Mouse (Mus musculus): ENCODE measurements at regions not wholly inside any gene's neighbourhood (a gene's known extent, or its start where the extent isn't known, plus 50 kb on each side); places are given as distances from the start of the nearest gene placed in this dataset.
A peak's percentile ranks its signal among the peaks of the same experiment; 100 is the strongest.

DNA sequence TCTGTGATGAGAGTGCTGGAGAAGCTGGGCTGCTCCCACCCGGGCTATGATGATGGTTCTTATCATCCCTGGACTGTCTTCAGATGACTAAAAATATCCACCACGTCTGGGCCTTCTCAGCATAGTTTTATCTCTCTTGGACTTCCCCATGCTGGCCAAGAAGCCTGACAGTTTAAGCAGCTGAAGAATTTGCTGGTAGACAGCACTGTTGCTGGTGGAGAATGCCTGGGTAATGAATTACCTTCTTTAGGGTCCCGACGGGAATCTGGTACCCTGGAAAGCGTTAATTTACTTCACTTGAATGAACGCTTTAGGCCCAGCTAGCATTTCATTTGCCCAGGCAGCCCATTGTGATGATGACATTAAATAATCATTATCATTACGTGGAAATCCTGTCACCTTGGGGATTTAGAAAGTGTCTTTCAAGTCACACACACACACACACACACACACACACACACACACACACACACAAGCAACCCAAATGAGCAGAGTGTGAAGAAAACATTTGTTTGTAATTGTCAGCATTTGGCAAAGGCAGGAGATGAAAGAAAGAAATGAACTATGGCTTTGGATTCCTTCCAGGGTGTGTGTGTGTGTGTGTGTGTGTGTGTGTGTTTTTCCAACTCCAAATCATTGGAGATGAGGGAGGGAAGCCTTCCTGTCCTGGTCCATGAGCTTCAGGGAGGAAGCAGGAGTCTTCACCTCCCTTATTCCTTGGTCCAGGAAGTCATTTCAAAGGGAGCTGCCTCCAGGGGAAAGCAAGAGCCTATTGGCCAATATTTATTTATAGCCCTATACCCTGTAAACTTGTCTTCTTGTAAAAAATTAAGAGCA, 117.3 kb upstream of the Slc30a5 start:
- Histone ChIP-seq H3K9me3 (ENCODE audit: low read length) (no peaks in the 10 kb centered on the region), H3K36me3 (ENCODE audit: insufficient read depth, low read length) (no peaks in the 10 kb centered on the region), H3K4me3 (ENCODE audit: low read depth, low read length) (no peak overlapping the region), H3K4me1 (ENCODE audit: insufficient read depth, low read length) (no peaks in the 10 kb centered on the region), H3K4me2 (ENCODE audit: low read depth, low read length, poor library complexity, severe bottlenecking) (no peak overlapping the region), H3K27ac (ENCODE audit: low read depth, low read length) (no peak overlapping the region), H3K27me3 (ENCODE audit: insufficient read depth, low read length) (no peaks in the 10 kb centered on the region), H3K9ac (replicated peaks; ENCODE audit: low read length, poor library complexity, severe bottlenecking) (no peak overlapping the region)
- TF ChIP-seq CTCF (IDR thresholded peaks at IDR 0.05) = no peak
- 39% methylated on average over 7 of the region's 7 CpGs for WGBS
- DNase-seq (ENCODE audit: low spot score) (peak; percentile 54), ATAC-seq (ENCODE audit: low FRiP score) (no peak)

GRCm38 (mm10) chr13:100943206-100943848, 110.1 kb upstream of the Slc30a5 start:
- Histone ChIP-seq H3K27me3 (ENCODE audit: insufficient read depth, low read length) (no peaks in the 10 kb centered on the region), H3K27ac (ENCODE audit: low read depth, low read length) (no peak overlapping the region), H3K4me3 (ENCODE audit: low read depth, low read length) (no peak overlapping the region), H3K9ac (replicated peaks; ENCODE audit: low read length, poor library complexity, severe bottlenecking) (no peak overlapping the region), H3K36me3 (ENCODE audit: insufficient read depth, low read length) (no peaks in the 10 kb centered on the region), H3K4me1 (ENCODE audit: insufficient read depth, low read length) (no peaks in the 10 kb centered on the region), H3K4me2 (ENCODE audit: low read depth, low read length, poor library complexity, severe bottlenecking) (no peak overlapping the region), H3K9me3 (ENCODE audit: low read length) (no peaks in the 10 kb centered on the region)
- ATAC-seq (ENCODE audit: low FRiP score) (no peak), DNase-seq (ENCODE audit: low spot score) (no peak)
- no peak for TF ChIP-seq CTCF (IDR thresholded peaks at IDR 0.05)
- WGBS = 39% methylated on average over 5 of the region's 5 CpGs

GRCm38 (mm10) chr13:100940791-100941190, 107.6 kb upstream of the Slc30a5 start:
- Histone ChIP-seq H3K4me1 (ENCODE audit: insufficient read depth, low read length) (no peaks in the 10 kb centered on the region), H3K4me3 (ENCODE audit: low read depth, low read length) (no peak overlapping the region), H3K9ac (replicated peaks; ENCODE audit: low read length, poor library complexity, severe bottlenecking) (no peak overlapping the region), H3K4me2 (ENCODE audit: low read depth, low read length, poor library complexity, severe bottlenecking) (no peak overlapping the region), H3K9me3 (ENCODE audit: low read length) (no peaks in the 10 kb centered on the region), H3K27me3 (ENCODE audit: insufficient read depth, low read length) (no peaks in the 10 kb centered on the region), H3K36me3 (ENCODE audit: insufficient read depth, low read length) (no peaks in the 10 kb centered on the region), H3K27ac (ENCODE audit: low read depth, low read length) (no peak overlapping the region)
- DNase-seq (ENCODE audit: low spot score) (no peak), ATAC-seq (ENCODE audit: low FRiP score) (no peak)
- WGBS = 83% methylated on average over 13 of the region's 13 CpGs
- peak; percentile 7; the same call in 1 of the 2 replicates for TF ChIP-seq CTCF (IDR thresholded peaks at IDR 0.05)

GRCm38 (mm10) chr13:100939677-100940076, 106.5 kb upstream of the Slc30a5 start:
- Histone ChIP-seq H3K4me1 (ENCODE audit: insufficient read depth, low read length) (no peaks in the 10 kb centered on the region), H3K27me3 (ENCODE audit: insufficient read depth, low read length) (no peaks in the 10 kb centered on the region), H3K4me2 (ENCODE audit: low read depth, low read length, poor library complexity, severe bottlenecking) (no peak overlapping the region), H3K4me3 (ENCODE audit: low read depth, low read length) (no peak overlapping the region), H3K9ac (replicated peaks; ENCODE audit: low read length, poor library complexity, severe bottlenecking) (no peak overlapping the region), H3K36me3 (ENCODE audit: insufficient read depth, low read length) (no peaks in the 10 kb centered on the region), H3K27ac (ENCODE audit: low read depth, low read length) (no peak overlapping the region), H3K9me3 (ENCODE audit: low read length) (no peaks in the 10 kb centered on the region)
- peak; percentile 78 for TF ChIP-seq CTCF (IDR thresholded peaks at IDR 0.05)
- peak; percentile 80 for DNase-seq (ENCODE audit: low spot score)
- ATAC-seq (ENCODE audit: low FRiP score) = 0 out of 2 replicates have a peak, but pooled peaks have one; percentile 31
- 38% methylated on average over 4 of the region's 4 CpGs for WGBS

DNA sequence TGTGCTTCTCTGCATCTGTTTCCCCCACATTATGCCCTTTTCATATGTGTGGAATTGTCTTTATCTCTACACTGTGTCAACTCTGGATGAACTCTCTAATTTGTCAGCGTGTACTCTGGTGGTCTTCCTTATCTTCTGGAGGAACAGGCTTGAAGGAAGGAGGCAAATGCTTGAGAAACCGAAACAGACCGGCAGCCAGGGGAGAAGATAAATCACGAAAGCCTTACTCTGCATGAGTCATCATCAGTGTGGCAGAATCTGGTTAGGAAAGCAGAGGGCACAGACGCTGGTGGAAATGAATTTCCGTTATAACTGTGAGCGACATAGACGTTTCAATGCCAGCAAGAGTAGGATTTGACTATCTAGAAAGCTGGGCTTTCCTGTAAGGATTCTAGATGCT, 100.0 kb upstream of the Slc30a5 start:
- H3K4me2 ChIP-seq (ENCODE audit: low read depth, low read length, poor library complexity, severe bottlenecking) = no peak overlapping the region
- H3K9me3 ChIP-seq (ENCODE audit: low read length) = no peaks in the 10 kb centered on the region
- no peaks in the 10 kb centered on the region for H3K4me1 ChIP-seq (ENCODE audit: insufficient read depth, low read length)
- no peak overlapping the region for H3K9ac ChIP-seq (replicated peaks; ENCODE audit: low read length, poor library complexity, severe bottlenecking)
- no peak for TF ChIP-seq CTCF (IDR thresholded peaks at IDR 0.05)
- WGBS = 94% methylated on average over 8 of the region's 8 CpGs
- H3K4me3 ChIP-seq (ENCODE audit: low read depth, low read length) = no peak overlapping the region
- H3K27me3 ChIP-seq (ENCODE audit: insufficient read depth, low read length) = no peaks in the 10 kb centered on the region
- H3K36me3 ChIP-seq (ENCODE audit: insufficient read depth, low read length) = no peaks in the 10 kb centered on the region
- ATAC-seq (ENCODE audit: low FRiP score) (no peak), DNase-seq (ENCODE audit: low spot score) (no peak)
- no peak overlapping the region for H3K27ac ChIP-seq (ENCODE audit: low read depth, low read length)

DNA sequence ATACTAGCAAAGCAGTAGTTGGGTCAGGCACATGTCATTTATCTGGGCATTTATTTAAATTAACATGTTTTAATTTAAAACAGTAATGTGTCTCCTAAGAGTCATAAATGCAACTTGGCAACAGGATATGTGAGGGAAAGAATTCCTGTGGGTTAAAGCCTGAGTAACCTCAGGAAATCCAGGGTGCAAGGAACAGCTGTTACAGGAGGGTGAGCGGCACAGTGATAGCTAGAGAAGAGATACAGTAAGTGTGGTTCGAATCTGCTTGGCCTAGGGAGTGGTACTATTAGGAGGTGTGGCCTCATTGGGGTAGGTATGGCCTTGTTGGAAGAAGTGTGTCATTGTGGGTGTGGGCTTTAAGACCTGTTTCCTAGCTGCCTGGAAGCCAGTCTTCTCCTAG, 66.3 kb upstream of the Slc30a5 start:
- no peak for TF ChIP-seq CTCF (IDR thresholded peaks at IDR 0.05)
- no peak overlapping the region for H3K9ac ChIP-seq (replicated peaks; ENCODE audit: low read length, poor library complexity, severe bottlenecking)
- no peaks in the 10 kb centered on the region for H3K9me3 ChIP-seq (ENCODE audit: low read length)
- H3K4me2 ChIP-seq (ENCODE audit: low read depth, low read length, poor library complexity, severe bottlenecking) = no peak overlapping the region
- no peak for ATAC-seq (ENCODE audit: low FRiP score)
- H3K27me3 ChIP-seq (ENCODE audit: insufficient read depth, low read length) = no peaks in the 10 kb centered on the region
- no peaks in the 10 kb centered on the region for H3K36me3 ChIP-seq (ENCODE audit: insufficient read depth, low read length)
- WGBS = 92% methylated on average over 2 of the region's 2 CpGs
- no peak overlapping the region for H3K27ac ChIP-seq (ENCODE audit: low read depth, low read length)
- H3K4me3 ChIP-seq (ENCODE audit: low read depth, low read length) = no peak overlapping the region
- H3K4me1 ChIP-seq (ENCODE audit: insufficient read depth, low read length) = no peaks in the 10 kb centered on the region
- no peak for DNase-seq (ENCODE audit: low spot score)

Data from midbrain, postnatal 0 days (tissue).